Mouse (Mus musculus) gonadal fat pad, adult 2 months (tissue): ENCODE results near the gene Fancd2. TPM values are rescaled to one million over a fixed set of nuclear protein-coding genes. Genes with fewer than 3 reads are reported as not detected.

ENCODE experiments used
- DNase-seq: peaks from one replicate; pipeline ENCODE4 v3.0.0-alpha.2; 2012; ENCODE audit warnings: low read depth
- polyA plus RNA-seq: library from polyadenylated mRNA; depleted of rRNA; stranded (reverse); fragments of >200 nt; gene quantifications from 2 replicates; pipeline ENCODE4 v1.2.3, GENCODE M21; 2012; rRNA removed

Gene Fancd2
- 1.0 and 1.2 TPM in 2 replicates for polyA plus RNA-seq

- no peak for DNase-seq
These were observed at the start of gene Fancd2, which contains the start of gene Emc3 for GRCm38 (mm10) chr6:113530932-113531839. TSS of gene Fancd2 (plus strand) at chr6:113531682. TSS of gene Emc3 (minus strand) at chr6:113531652.

GRCm38 (mm10) chr6:113482477-113483099 is 48.9 kb upstream of the Fancd2 start:
- DNase-seq = no peak

GRCm38 (mm10) chr6:113483100-113483615 is 48.3 kb upstream of the Fancd2 start, which contains the start of gene Creld1:
TSS of gene Creld1 (plus strand) at chr6:113483297.
- no peak for DNase-seq

GRCm38 (mm10) chr6:113483729-113484128 is 47.8 kb upstream of the Fancd2 start:
- DNase-seq = no peak

- no peak for DNase-seq
These were observed 44.3 kb upstream of the Fancd2 start for GRCm38 (mm10) chr6:113487125-113487576.

- DNase-seq = no peak
These were observed 42.1 kb upstream of the Fancd2 start for GRCm38 (mm10) chr6:113489410-113489809.

GRCm38 (mm10) chr6:113492101-113492864 is 39.2 kb upstream of the Fancd2 start:
- no peak for DNase-seq

GRCm38 (mm10) chr6:113494258-113494788 is 37.2 kb upstream of the Fancd2 start:
- no peak for DNase-seq

GRCm38 (mm10) chr6:113495071-113495675 is 36.3 kb upstream of the Fancd2 start:
- no peak for DNase-seq

- no peak for DNase-seq
These were observed 32.1 kb upstream of the Fancd2 start for GRCm38 (mm10) chr6:113499346-113499745.

GRCm38 (mm10) chr6:113501388-113502084 is 29.9 kb upstream of the Fancd2 start, which contains the start of gene Prrt3:
TSS of gene Prrt3 (minus strand) at chr6:113501931.
- DNase-seq = no peak

GRCm38 (mm10) chr6:113502801-113503200 is 28.7 kb upstream of the Fancd2 start:
- no peak for DNase-seq

GRCm38 (mm10) chr6:113505689-113506088 is 25.8 kb upstream of the Fancd2 start:
- no peak for DNase-seq

GRCm38 (mm10) chr6:113507130-113507529 is 24.4 kb upstream of the Fancd2 start:
- no peak for DNase-seq

- no peak for DNase-seq
These were observed 23.1 kb upstream of the Fancd2 start for GRCm38 (mm10) chr6:113508272-113508946.

- no peak for DNase-seq
These were observed 22.6 kb upstream of the Fancd2 start for GRCm38 (mm10) chr6:113508947-113509280.

GRCm38 (mm10) chr6:113513944-113514343 is 17.5 kb upstream of the Fancd2 start:
- no peak for DNase-seq

GRCm38 (mm10) chr6:113514600-113514999 is 16.9 kb upstream of the Fancd2 start:
- DNase-seq = no peak

- DNase-seq = no peak
These were observed 13.9 kb upstream of the Fancd2 start for GRCm38 (mm10) chr6:113517434-113518080.
